Mouse (Mus musculus): ENCODE results near the gene Slc22a4.

Gene Slc22a4

GRCm38 (mm10) chr11:54028044-54028951, at the start of gene Slc22a4:
TSS of gene Slc22a4 (minus strand) at chr11:54028090.
- CTCF ChIA-PET = no interaction called here

GRCm38 (mm10) chr11:54076101-54076500, 48.2 kb upstream of the Slc22a4 start:
- CTCF ChIA-PET = no interaction called here

DNA sequence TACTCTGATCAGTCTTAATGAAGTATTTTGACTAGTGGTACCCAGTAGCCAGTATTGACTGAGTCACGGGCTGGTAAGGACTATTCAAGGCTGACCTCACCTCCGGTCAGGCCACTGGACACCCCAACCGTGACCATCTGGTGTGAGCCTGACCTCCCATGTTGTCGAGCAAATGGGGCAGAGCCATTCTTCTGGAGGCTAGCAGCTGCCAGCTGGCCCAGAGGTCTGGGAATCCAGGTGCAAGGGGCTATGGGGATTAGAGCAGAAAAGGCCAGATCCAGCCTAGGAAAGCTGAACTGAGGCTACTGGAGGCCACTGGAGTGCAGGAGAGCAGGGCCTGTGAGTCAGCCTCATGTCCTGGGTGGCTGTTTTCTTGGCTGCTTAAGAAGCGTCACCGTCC, 47.5 kb upstream of the Slc22a4 start:
- CTCF ChIA-PET = interaction anchor here (0.6 kb wide), 1 partner anchor 183 kb away, joined by 3 read pairs; no protein-coding TSS in a partner anchor

DNA sequence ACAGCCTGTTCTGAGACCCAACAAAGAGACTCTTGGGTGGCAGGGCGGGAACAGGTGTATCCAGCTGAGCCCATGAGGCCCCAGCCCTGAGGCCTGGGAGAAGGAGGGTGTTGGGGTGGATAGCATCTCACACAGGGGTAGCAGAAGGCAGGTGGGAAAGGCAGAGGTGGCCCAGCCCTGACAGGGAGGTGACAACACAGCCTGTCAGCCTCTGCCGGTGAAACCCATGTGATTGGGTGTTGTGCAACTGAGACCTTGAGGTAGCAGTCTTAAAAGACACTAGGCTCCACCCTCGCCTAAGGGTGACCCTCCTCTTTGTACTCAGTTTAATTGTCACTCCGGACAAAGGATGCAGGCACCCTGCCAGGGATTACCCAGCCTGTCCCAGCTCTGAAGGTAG, 45.4 kb upstream of the Slc22a4 start:
- CTCF ChIA-PET = no interaction called here

- CTCF ChIA-PET = no interaction called here
Observed at GRCm38 (mm10) chr11:54071726-54072445, 44.0 kb upstream of the Slc22a4 start.

DNA sequence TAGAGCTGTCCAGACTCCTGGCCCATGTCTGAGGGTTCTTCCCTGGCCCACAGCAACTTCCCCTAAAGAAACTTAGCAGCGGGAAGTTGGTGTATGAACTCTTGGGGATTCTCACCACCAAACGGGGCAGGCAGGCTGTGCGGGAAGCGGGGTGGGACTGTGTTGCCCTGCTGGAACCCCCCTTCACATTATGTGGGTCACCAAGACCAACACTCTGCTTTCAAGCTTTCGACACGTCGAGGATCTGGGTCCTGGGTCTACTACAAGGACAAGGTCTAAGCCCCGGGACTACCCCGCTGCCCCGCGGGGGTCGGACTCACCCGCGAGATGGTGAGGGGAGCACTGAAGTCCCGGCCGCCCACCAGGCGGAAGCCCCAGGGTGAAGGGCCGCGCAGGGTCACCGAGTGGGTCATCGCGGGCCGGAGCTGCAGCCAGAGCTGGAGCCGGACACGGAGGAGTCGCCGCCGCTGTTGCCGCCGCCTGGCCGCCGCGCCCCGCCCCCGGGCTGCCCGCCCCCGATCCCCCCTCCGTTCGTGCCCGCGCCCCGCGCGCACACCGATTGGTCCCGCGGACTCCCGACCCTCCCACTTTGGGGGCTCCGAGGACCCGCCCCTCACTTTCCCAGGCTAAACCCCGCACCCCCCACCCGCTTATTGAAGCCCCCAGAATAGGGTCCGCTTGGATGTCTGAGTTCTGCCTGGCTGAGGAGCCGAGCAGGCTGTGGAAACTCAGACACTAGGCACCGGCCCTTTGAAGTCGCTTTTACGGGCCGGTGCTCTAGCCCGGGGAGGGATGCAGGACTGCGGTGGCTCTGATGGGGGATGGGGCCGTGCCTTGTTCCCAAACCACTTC, 40.9 kb upstream of the Slc22a4 start, which contains the start of gene Pdlim4:
Gene Pdlim4, minus strand, starts transcription at position 495 of the 852 bp plus-strand sequence.
- CTCF ChIA-PET = no interaction called here

GRCm38 (mm10) chr11:54067996-54068519, 40.2 kb upstream of the Slc22a4 start:
- CTCF ChIA-PET = no interaction called here

DNA sequence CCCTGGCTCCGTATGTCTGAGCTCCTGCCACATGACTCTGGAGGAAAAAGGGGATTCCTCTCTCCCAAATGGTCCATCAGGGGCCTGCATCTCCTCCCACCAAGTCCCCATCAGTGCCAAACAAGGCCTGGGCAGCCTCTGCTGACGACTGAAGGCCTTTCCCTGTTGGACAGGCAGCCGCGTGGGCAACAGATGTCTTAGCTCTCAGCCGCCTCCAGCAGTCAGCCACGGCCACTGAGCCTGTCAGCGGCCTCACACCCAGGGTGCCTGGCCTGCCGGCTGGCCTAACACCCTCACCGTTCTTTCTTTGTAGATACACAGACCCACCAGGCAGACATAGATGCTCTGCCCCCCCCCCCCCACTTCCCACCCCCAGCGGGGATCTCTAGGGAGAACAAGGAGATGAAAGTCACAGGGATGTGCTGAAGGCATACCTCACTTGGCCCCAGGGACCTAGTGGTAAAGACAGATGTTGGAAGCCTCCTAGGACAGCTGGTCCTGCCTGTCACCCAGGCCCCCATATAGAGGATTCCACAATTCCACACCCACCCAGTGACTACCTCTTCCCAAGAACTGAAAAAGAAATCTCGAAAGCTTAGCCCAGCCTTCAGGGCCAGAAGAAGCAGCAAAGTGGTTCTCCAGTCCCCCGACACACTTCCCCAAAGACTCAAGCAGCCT, 39.6 kb upstream of the Slc22a4 start:
- CTCF ChIA-PET = no interaction called here

DNA sequence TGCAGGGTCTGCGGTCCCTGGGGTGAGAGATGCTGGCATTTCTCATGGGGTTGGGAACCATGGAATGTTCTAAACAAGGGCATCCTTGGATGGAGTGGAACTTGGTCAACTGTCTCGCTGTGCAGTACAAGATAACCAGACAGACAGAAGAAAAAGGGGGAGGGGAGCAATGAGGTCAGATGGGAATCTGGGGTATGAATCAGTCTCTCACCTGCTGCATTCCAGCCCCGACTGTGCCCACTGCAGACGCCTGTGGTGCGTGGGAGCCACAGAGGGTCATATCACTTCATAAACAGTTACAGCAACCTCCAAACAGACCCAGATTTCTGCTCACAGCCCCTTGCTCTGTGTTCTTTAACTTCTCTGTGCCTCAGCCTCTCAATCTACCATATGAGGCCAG, 38.5 kb upstream of the Slc22a4 start:
- CTCF ChIA-PET = no interaction called here

DNA sequence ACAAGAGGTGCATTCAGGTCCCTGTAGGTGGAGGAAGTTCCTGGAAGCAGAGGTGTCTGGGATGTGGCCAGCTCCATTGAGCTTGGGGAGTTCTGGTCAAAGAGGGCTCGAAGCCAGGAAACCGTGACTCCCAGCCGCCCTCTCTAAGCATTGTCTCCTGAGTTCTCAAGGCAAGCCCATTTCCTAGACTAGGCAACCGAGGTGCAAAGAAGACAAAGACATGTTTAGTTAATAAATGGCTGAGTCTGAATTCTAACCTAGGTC, 38.0 kb upstream of the Slc22a4 start:
- CTCF ChIA-PET = no interaction called here

- CTCF ChIA-PET = no interaction called here
Observed at GRCm38 (mm10) chr11:54065106-54065914, 37.4 kb upstream of the Slc22a4 start.

- CTCF ChIA-PET = no interaction called here
Observed at GRCm38 (mm10) chr11:54064412-54064978, 36.6 kb upstream of the Slc22a4 start.

- CTCF ChIA-PET = no interaction called here
Observed at GRCm38 (mm10) chr11:54063472-54063775, 35.5 kb upstream of the Slc22a4 start.

DNA sequence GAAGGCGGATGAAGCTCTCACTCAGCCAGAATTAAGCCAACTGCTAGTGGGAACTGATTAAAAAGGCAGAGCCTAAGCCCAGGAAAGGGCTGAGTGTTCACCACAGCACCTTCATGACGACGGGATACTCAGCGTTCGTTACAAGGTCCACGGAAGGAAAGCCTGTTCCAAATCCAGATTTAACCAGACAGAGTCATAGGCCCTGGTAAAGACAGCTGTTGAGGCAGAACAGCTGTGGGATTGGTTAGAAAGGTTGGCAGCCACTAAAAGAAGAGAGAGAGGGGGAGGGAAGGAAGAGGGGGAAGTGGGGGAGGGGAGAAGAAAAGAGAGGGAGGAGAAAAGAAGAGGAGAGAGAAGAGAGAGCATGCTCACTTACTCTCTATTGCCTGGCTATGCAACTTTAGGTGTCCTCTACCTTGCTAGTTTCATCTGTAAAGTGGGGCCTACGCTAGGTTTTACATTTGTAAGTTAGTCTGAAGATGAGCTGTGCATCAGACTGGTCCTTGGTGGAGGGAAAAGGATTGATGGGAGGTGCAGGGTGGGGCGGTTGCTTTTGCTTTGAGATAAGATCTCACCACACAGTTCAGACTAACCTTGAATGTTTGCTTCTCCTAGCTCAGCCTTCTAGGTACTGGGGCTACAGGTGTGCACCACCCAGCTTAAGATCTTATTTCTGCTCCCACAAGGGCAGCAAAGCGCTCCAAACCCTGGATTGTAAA, 35.0 kb upstream of the Slc22a4 start:
- CTCF ChIA-PET = no interaction called here

GRCm38 (mm10) chr11:54062086-54062752, 34.3 kb upstream of the Slc22a4 start:
- CTCF ChIA-PET = no interaction called here

DNA sequence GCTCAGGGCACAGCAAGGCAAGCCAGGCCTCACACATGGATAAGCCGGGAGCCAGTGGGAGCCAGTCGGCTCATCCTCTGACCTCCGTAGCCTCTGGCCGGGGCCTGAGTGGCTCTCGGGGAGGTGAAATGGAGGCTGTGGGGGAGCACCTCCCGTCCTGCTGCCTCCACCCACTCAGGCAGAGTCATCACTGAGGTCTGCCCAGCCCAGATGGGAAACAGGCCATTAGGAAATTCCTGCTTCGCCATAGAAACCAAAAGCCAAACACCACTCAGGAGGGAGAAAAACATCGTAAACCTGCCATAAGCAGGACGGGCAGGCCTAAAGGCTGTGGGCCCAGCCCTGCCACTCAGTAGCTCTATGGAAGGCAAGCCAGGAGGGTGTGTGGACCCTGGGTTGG, 32.4 kb upstream of the Slc22a4 start:
- CTCF ChIA-PET = interaction anchor here (0.7 kb wide), 1 partner anchor 10 kb away, joined by 3 read pairs; no protein-coding TSS in a partner anchor

DNA sequence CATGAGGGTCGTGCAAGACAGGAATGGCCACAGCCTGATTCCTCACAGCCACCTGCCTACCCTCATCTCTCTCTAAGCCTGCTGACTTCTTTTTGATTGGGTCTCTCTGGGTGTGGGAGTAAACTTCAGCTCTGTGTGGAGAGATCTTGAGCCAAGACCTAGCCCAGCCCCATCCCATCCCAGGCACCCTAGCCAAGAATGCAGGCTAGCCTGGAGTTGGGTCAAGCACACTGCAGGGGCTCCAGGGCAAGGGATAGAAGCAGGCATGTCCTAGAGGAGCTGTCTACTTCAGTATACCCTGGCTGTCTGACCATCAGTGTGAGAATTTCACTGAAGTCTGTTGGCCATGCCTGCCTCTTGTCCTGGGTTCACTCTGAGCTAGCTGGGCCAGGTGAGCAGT, 31.6 kb upstream of the Slc22a4 start:
- CTCF ChIA-PET = interaction anchor here (0.7 kb wide), 1 partner anchor 9 kb away, joined by 3 read pairs; no protein-coding TSS in a partner anchor

DNA sequence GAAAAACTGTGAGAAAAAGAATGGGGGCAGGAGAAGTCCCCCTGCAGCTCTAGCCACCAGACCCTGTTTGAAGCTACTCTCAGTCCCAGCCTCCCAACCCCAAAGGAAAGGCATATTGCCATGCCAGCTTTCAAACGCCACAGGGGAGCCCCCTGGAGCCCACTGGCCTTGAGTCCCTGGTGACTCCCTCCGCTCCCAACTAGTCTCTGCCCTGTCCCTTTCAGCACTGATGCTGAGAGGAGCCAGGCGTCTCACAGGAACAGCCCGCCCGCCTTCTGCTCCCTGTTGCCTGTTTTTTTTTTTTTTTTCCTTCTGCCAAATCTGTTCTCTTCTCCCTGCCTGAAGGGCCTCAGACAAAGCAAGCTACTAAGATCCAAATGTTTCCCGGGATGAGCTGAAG, 30.8 kb upstream of the Slc22a4 start:
- CTCF ChIA-PET = interaction anchor here (0.5 kb wide), 1 partner anchor 30 kb away, joined by 6 read pairs; no protein-coding TSS in a partner anchor

DNA sequence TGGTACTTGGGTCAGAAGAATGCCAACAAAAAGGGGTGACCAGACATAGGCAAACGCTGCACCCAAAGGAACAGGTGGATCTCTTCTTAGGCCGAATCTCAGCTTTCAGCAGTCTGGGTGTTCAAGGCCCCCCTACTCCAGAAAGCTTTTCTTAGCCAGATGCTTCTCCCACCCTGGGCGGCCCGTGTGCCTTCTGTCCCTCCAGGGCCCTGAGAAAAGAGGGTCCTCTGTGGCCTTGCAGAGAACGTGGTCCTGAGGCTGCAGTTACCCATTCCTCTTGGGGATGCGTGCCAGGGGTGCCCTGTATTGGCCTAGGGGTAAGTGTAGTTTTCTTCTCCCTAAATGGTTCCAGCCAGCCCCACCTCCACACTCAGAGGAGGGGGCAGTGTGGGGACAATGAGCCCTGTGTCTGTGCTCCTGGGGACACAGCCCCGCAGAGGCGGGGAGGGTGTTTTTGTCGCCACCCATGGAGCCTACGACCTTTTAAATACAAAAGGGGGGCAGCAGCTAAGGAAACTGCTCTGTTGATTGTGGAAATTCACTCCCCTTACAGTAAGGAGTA, 30.2 kb upstream of the Slc22a4 start:
- CTCF ChIA-PET = no interaction called here
